Mouse (Mus musculus): Measurements from ENCODE around the gene Stat1. TPM values are rescaled to one million over a fixed set of nuclear protein-coding genes. Genes with fewer than 3 reads are reported as not detected.

Gene Stat1
- total and polyA plus RNA-seq, 2 experiments from 2014 or later, result 23.0 to 55.1 TPM

GRCm38 (mm10) chr1:52171271-52171670 lies 52.0 kb downstream of the Stat1 start:
- WGBS, result 20% methylated on average over 8 of the region's 8 CpGs
- H3K4me3 ChIP-seq (ENCODE audit: low read depth, low read length), result no peak overlapping the region
- ATAC-seq (ENCODE audit: insufficient read depth, low read depth), result no peak

GRCm38 (mm10) chr1:52175321-52175720 lies 56.1 kb downstream of the Stat1 start:
- Histone ChIP-seq H3K36me3 (replicated peaks; ENCODE audit: control insufficient read depth, insufficient read depth, low read length) (no peaks in the 10 kb centered on the region), H3K4me1 (ENCODE audit: control insufficient read depth, insufficient read depth) (peaks cover 23% of the 10 kb centered on the region), H3K9ac (replicated peaks; ENCODE audit: low read depth, low read length) (no peak overlapping the region), H3K4me2 (ENCODE audit: low read depth, low read length) (no peak overlapping the region), H3K9me3 (replicated peaks; ENCODE audit: control insufficient read depth, low read length) (no peaks in the 10 kb centered on the region), H3K27me3 (ENCODE audit: control insufficient read depth, insufficient read depth, low read length) (no peaks in the 10 kb centered on the region), H3K4me3 (ENCODE audit: low read depth, low read length) (no peak overlapping the region), H3K27ac (ENCODE audit: low read depth) (no peak overlapping the region)
- ATAC-seq (ENCODE audit: insufficient read depth, low read depth) (no peak), DNase-seq (ENCODE audit: low spot score) (no peak)
- TF ChIP-seq CTCF (IDR thresholded peaks at IDR 0.05; ENCODE audit: low read depth) (no peak), EP300 (IDR thresholded peaks at IDR 0.05; ENCODE audit: low read depth) (no peak)
- WGBS, result 65% methylated on average over 5 of the region's 5 CpGs

More at GRCm38 (mm10) chr1:52171271-52171670, 52.0 kb downstream of the Stat1 start:
- Histone ChIP-seq H3K9ac (replicated peaks; ENCODE audit: low read depth, low read length) (no peak overlapping the region), H3K27ac (ENCODE audit: low read depth) (no peak overlapping the region), H3K4me2 (ENCODE audit: low read depth, low read length) (peak overlapping the region; percentile 45), H3K27me3 (ENCODE audit: control insufficient read depth, insufficient read depth, low read length) (no peaks in the 10 kb centered on the region), H3K9me3 (replicated peaks; ENCODE audit: control insufficient read depth, low read length) (no peaks in the 10 kb centered on the region), H3K4me1 (ENCODE audit: control insufficient read depth, insufficient read depth) (peaks cover 16% of the 10 kb centered on the region), H3K36me3 (replicated peaks; ENCODE audit: control insufficient read depth, insufficient read depth, low read length) (no peaks in the 10 kb centered on the region)
- TF ChIP-seq CTCF (IDR thresholded peaks at IDR 0.05; ENCODE audit: low read depth) (no peak; the same call in 1 of the 2 replicates), EP300 (IDR thresholded peaks at IDR 0.05; ENCODE audit: low read depth) (no peak)
- no peak for DNase-seq (ENCODE audit: low spot score)

GRCm38 (mm10) chr1:52175983-52176382 lies 56.7 kb downstream of the Stat1 start:
- WGBS, result 43% methylated on average over 3 of the region's 3 CpGs
- TF ChIP-seq CTCF (IDR thresholded peaks at IDR 0.05; ENCODE audit: low read depth), result no peak
- TF ChIP-seq EP300 (IDR thresholded peaks at IDR 0.05; ENCODE audit: low read depth), result no peak
- no peaks in the 10 kb centered on the region for H3K36me3 ChIP-seq (replicated peaks; ENCODE audit: control insufficient read depth, insufficient read depth, low read length)
- H3K4me1 ChIP-seq (ENCODE audit: control insufficient read depth, insufficient read depth), result peaks cover 22% of the 10 kb centered on the region
- DNase-seq (ENCODE audit: low spot score) (no peak), ATAC-seq (ENCODE audit: insufficient read depth, low read depth) (peak; percentile 43; the same call in 1 of the 2 replicates)
- H3K27ac ChIP-seq (ENCODE audit: low read depth), result 0 out of 2 replicates have a peak overlapping the region, but pooled peaks have one; percentile 25
- H3K4me2 ChIP-seq (ENCODE audit: low read depth, low read length), result no peak overlapping the region
- H3K9ac ChIP-seq (replicated peaks; ENCODE audit: low read depth, low read length), result no peak overlapping the region
- no peaks in the 10 kb centered on the region for H3K27me3 ChIP-seq (ENCODE audit: control insufficient read depth, insufficient read depth, low read length)
- H3K4me3 ChIP-seq (ENCODE audit: low read depth, low read length), result no peak overlapping the region
- no peaks in the 10 kb centered on the region for H3K9me3 ChIP-seq (replicated peaks; ENCODE audit: control insufficient read depth, low read length)

GRCm38 (mm10) chr1:52176999-52177398 lies 57.8 kb downstream of the Stat1 start:
- no peaks in the 10 kb centered on the region for H3K27me3 ChIP-seq (ENCODE audit: control insufficient read depth, insufficient read depth, low read length)
- 43% methylated on average over 2 of the region's 2 CpGs for WGBS
- H3K4me2 ChIP-seq (ENCODE audit: low read depth, low read length), result no peak overlapping the region

GRCm38 (mm10) chr1:52179939-52180568 lies 60.8 kb downstream of the Stat1 start:
- no peak for TF ChIP-seq EP300 (IDR thresholded peaks at IDR 0.05; ENCODE audit: low read depth)
- TF ChIP-seq CTCF (IDR thresholded peaks at IDR 0.05; ENCODE audit: low read depth), result no peak
- no peak overlapping the region for H3K4me2 ChIP-seq (ENCODE audit: low read depth, low read length)
- DNase-seq (ENCODE audit: low spot score), result no peak
- ATAC-seq (ENCODE audit: insufficient read depth, low read depth), result no peak
- H3K4me1 ChIP-seq (ENCODE audit: control insufficient read depth, insufficient read depth), result peaks cover 17% of the 10 kb centered on the region
- H3K4me3 ChIP-seq (ENCODE audit: low read depth, low read length), result no peak overlapping the region
- no peaks in the 10 kb centered on the region for H3K36me3 ChIP-seq (replicated peaks; ENCODE audit: control insufficient read depth, insufficient read depth, low read length)
- 89% methylated on average over 9 of the region's 9 CpGs for WGBS
- no peak overlapping the region for H3K27ac ChIP-seq (ENCODE audit: low read depth)
- no peaks in the 10 kb centered on the region for H3K9me3 ChIP-seq (replicated peaks; ENCODE audit: control insufficient read depth, low read length)
- no peak overlapping the region for H3K9ac ChIP-seq (replicated peaks; ENCODE audit: low read depth, low read length)
- no peaks in the 10 kb centered on the region for H3K27me3 ChIP-seq (ENCODE audit: control insufficient read depth, insufficient read depth, low read length)

More at GRCm38 (mm10) chr1:52176999-52177398, 57.8 kb downstream of the Stat1 start:
- DNase-seq (ENCODE audit: low spot score), result no peak
- no peak for ATAC-seq (ENCODE audit: insufficient read depth, low read depth)
- Histone ChIP-seq H3K4me1 (ENCODE audit: control insufficient read depth, insufficient read depth) (peaks cover 17% of the 10 kb centered on the region), H3K36me3 (replicated peaks; ENCODE audit: control insufficient read depth, insufficient read depth, low read length) (no peaks in the 10 kb centered on the region), H3K4me3 (ENCODE audit: low read depth, low read length) (no peak overlapping the region), H3K9ac (replicated peaks; ENCODE audit: low read depth, low read length) (no peak overlapping the region), H3K9me3 (replicated peaks; ENCODE audit: control insufficient read depth, low read length) (no peaks in the 10 kb centered on the region), H3K27ac (ENCODE audit: low read depth) (no peak overlapping the region)
- no peak for TF ChIP-seq CTCF (IDR thresholded peaks at IDR 0.05; ENCODE audit: low read depth)
- no peak for TF ChIP-seq EP300 (IDR thresholded peaks at IDR 0.05; ENCODE audit: low read depth)

GRCm38 (mm10) chr1:52181994-52182393 lies 62.8 kb downstream of the Stat1 start:
- Histone ChIP-seq H3K4me3 (ENCODE audit: low read depth, low read length) (no peak overlapping the region), H3K36me3 (replicated peaks; ENCODE audit: control insufficient read depth, insufficient read depth, low read length) (no peaks in the 10 kb centered on the region), H3K4me2 (ENCODE audit: low read depth, low read length) (no peak overlapping the region), H3K4me1 (ENCODE audit: control insufficient read depth, insufficient read depth) (peaks cover 6% of the 10 kb centered on the region), H3K27ac (ENCODE audit: low read depth) (peak overlapping the region; percentile 22; the same call in 1 of the 2 replicates), H3K27me3 (ENCODE audit: control insufficient read depth, insufficient read depth, low read length) (no peaks in the 10 kb centered on the region), H3K9me3 (replicated peaks; ENCODE audit: control insufficient read depth, low read length) (no peaks in the 10 kb centered on the region), H3K9ac (replicated peaks; ENCODE audit: low read depth, low read length) (no peak overlapping the region)
- DNase-seq (ENCODE audit: low spot score) (peak; percentile 65), ATAC-seq (ENCODE audit: insufficient read depth, low read depth) (peak; percentile 33; the same call in 1 of the 2 replicates)
- no peak for TF ChIP-seq CTCF (IDR thresholded peaks at IDR 0.05; ENCODE audit: low read depth)
- no peak for TF ChIP-seq EP300 (IDR thresholded peaks at IDR 0.05; ENCODE audit: low read depth)
